Mouse (Mus musculus): ENCODE measurements at regions not wholly inside any gene's neighbourhood (a gene's known extent, or its start where the extent isn't known, plus 50 kb on each side); places are given as distances from the start of the nearest gene placed in this dataset.

GRCm38 (mm10) chr13:97625391-97625790 is 135.0 kb downstream of the Gm10260 start:
- no peaks in the 10 kb centered on the region for H3K27me3 ChIP-seq (replicated peaks; ENCODE audit: control insufficient read depth, insufficient read depth, low read length)
- DNase-seq, result no peak
- H3K4me1 ChIP-seq (ENCODE audit: control insufficient read depth, insufficient read depth, low read length), result no peaks in the 10 kb centered on the region
- H3K27ac ChIP-seq (ENCODE audit: insufficient read depth, low read depth, low read length), result no peak overlapping the region
- TF ChIP-seq POLR2A (IDR thresholded peaks at IDR 0.05; ENCODE audit: low read depth, low read length) (no peak), CTCF (conservative IDR thresholded peaks at IDR 0.05; ENCODE audit: insufficient read depth, insufficient read length, low read depth, low read length) (no peak)
- H3K4me3 ChIP-seq (ENCODE audit: insufficient read depth, low read depth, low read length), result no peak overlapping the region
- WGBS, result 72% methylated on average over 4 of the region's 4 CpGs
- H3K36me3 ChIP-seq (ENCODE audit: control insufficient read depth, insufficient read depth, low read length), result no peaks in the 10 kb centered on the region

GRCm38 (mm10) chr13:97618190-97618586 is 142.2 kb downstream of the Gm10260 start:
- no peaks in the 10 kb centered on the region for H3K27me3 ChIP-seq (replicated peaks; ENCODE audit: control insufficient read depth, insufficient read depth, low read length)
- peak; percentile 27 for DNase-seq
- H3K4me1 ChIP-seq (ENCODE audit: control insufficient read depth, insufficient read depth, low read length), result no peaks in the 10 kb centered on the region
- no peak for TF ChIP-seq CTCF (conservative IDR thresholded peaks at IDR 0.05; ENCODE audit: insufficient read depth, insufficient read length, low read depth, low read length)
- no peak for TF ChIP-seq POLR2A (IDR thresholded peaks at IDR 0.05; ENCODE audit: low read depth, low read length)
- 61% methylated on average over 6 of the region's 6 CpGs for whole genome bisulfite sequencing
- H3K4me3 ChIP-seq (ENCODE audit: insufficient read depth, low read depth, low read length), result no peak overlapping the region
- H3K36me3 ChIP-seq (ENCODE audit: control insufficient read depth, insufficient read depth, low read length), result no peaks in the 10 kb centered on the region
- H3K27ac ChIP-seq (ENCODE audit: insufficient read depth, low read depth, low read length), result no peak overlapping the region

GRCm38 (mm10) chr13:97617511-97618189 is 142.8 kb downstream of the Gm10260 start:
- 63% methylated on average over 13 of the region's 13 CpGs for WGBS
- Histone ChIP-seq H3K4me3 (ENCODE audit: insufficient read depth, low read depth, low read length) (no peak overlapping the region), H3K4me1 (ENCODE audit: control insufficient read depth, insufficient read depth, low read length) (no peaks in the 10 kb centered on the region), H3K27me3 (replicated peaks; ENCODE audit: control insufficient read depth, insufficient read depth, low read length) (no peaks in the 10 kb centered on the region), H3K36me3 (ENCODE audit: control insufficient read depth, insufficient read depth, low read length) (no peaks in the 10 kb centered on the region), H3K27ac (ENCODE audit: insufficient read depth, low read depth, low read length) (no peak overlapping the region)
- peak; percentile 6 for DNase-seq
- TF ChIP-seq POLR2A (IDR thresholded peaks at IDR 0.05; ENCODE audit: low read depth, low read length), result no peak
- TF ChIP-seq CTCF (conservative IDR thresholded peaks at IDR 0.05; ENCODE audit: insufficient read depth, insufficient read length, low read depth, low read length), result no peak

GRCm38 (mm10) chr13:97616919-97617318 is 143.5 kb downstream of the Gm10260 start:
- DNase-seq, result no peak
- Histone ChIP-seq H3K36me3 (ENCODE audit: control insufficient read depth, insufficient read depth, low read length) (no peaks in the 10 kb centered on the region), H3K27ac (ENCODE audit: insufficient read depth, low read depth, low read length) (no peak overlapping the region)

GRCm38 (mm10) chr13:97607221-97607723 is 153.2 kb downstream of the Gm10260 start:
- H3K4me1 ChIP-seq (ENCODE audit: control insufficient read depth, insufficient read depth, low read length), result no peaks in the 10 kb centered on the region
- peak; percentile 77 for TF ChIP-seq CTCF (conservative IDR thresholded peaks at IDR 0.05; ENCODE audit: insufficient read depth, insufficient read length, low read depth, low read length)
- TF ChIP-seq POLR2A (IDR thresholded peaks at IDR 0.05; ENCODE audit: low read depth, low read length), result no peak
- peak; percentile 55 for DNase-seq
- no peak overlapping the region for H3K4me3 ChIP-seq (ENCODE audit: insufficient read depth, low read depth, low read length)
- no peaks in the 10 kb centered on the region for H3K36me3 ChIP-seq (ENCODE audit: control insufficient read depth, insufficient read depth, low read length)
- no peak overlapping the region for H3K27ac ChIP-seq (ENCODE audit: insufficient read depth, low read depth, low read length)
- WGBS, result 25% methylated on average over 11 of the region's 11 CpGs
- no peaks in the 10 kb centered on the region for H3K27me3 ChIP-seq (replicated peaks; ENCODE audit: control insufficient read depth, insufficient read depth, low read length)

More at GRCm38 (mm10) chr13:97616919-97617318, 143.5 kb downstream of the Gm10260 start:
- Histone ChIP-seq H3K4me3 (ENCODE audit: insufficient read depth, low read depth, low read length) (no peak overlapping the region), H3K27me3 (replicated peaks; ENCODE audit: control insufficient read depth, insufficient read depth, low read length) (no peaks in the 10 kb centered on the region), H3K4me1 (ENCODE audit: control insufficient read depth, insufficient read depth, low read length) (no peaks in the 10 kb centered on the region)
- no peak for TF ChIP-seq POLR2A (IDR thresholded peaks at IDR 0.05; ENCODE audit: low read depth, low read length)
- no peak for TF ChIP-seq CTCF (conservative IDR thresholded peaks at IDR 0.05; ENCODE audit: insufficient read depth, insufficient read length, low read depth, low read length)

GRCm38 (mm10) chr13:97604451-97604850 is 156.0 kb downstream of the Gm10260 start:
- H3K4me1 ChIP-seq (ENCODE audit: control insufficient read depth, insufficient read depth, low read length), result no peaks in the 10 kb centered on the region
- WGBS, result 90% methylated on average over 3 of the region's 3 CpGs

GRCm38 (mm10) chr13:97601135-97601730 is 159.2 kb downstream of the Gm10260 start:
- no peak overlapping the region for H3K27ac ChIP-seq (ENCODE audit: insufficient read depth, low read depth, low read length)
- no peak overlapping the region for H3K4me3 ChIP-seq (ENCODE audit: insufficient read depth, low read depth, low read length)
- H3K27me3 ChIP-seq (replicated peaks; ENCODE audit: control insufficient read depth, insufficient read depth, low read length), result no peaks in the 10 kb centered on the region
- no peak for DNase-seq
- WGBS, result 81% methylated on average over 7 of the region's 7 CpGs
- no peaks in the 10 kb centered on the region for H3K36me3 ChIP-seq (ENCODE audit: control insufficient read depth, insufficient read depth, low read length)
- TF ChIP-seq CTCF (conservative IDR thresholded peaks at IDR 0.05; ENCODE audit: insufficient read depth, insufficient read length, low read depth, low read length), result no peak
- TF ChIP-seq POLR2A (IDR thresholded peaks at IDR 0.05; ENCODE audit: low read depth, low read length), result no peak
- 0 out of 2 replicates have a peak, but pooled peaks cover 4% of the 10 kb centered on the region for H3K4me1 ChIP-seq (ENCODE audit: control insufficient read depth, insufficient read depth, low read length)

More at GRCm38 (mm10) chr13:97604451-97604850, 156.0 kb downstream of the Gm10260 start:
- no peak for DNase-seq
- Histone ChIP-seq H3K36me3 (ENCODE audit: control insufficient read depth, insufficient read depth, low read length) (no peaks in the 10 kb centered on the region), H3K4me3 (ENCODE audit: insufficient read depth, low read depth, low read length) (no peak overlapping the region), H3K27ac (ENCODE audit: insufficient read depth, low read depth, low read length) (no peak overlapping the region), H3K27me3 (replicated peaks; ENCODE audit: control insufficient read depth, insufficient read depth, low read length) (no peaks in the 10 kb centered on the region)
- TF ChIP-seq POLR2A (IDR thresholded peaks at IDR 0.05; ENCODE audit: low read depth, low read length), result no peak
- TF ChIP-seq CTCF (conservative IDR thresholded peaks at IDR 0.05; ENCODE audit: insufficient read depth, insufficient read length, low read depth, low read length), result no peak
